Mouse (Mus musculus): Measurements from ENCODE around the gene Card9.

Gene Card9

GRCm38 (mm10) chr2:26325386-26326181 is 35.1 kb downstream of the Card9 start:
- DNase-seq = no peak

- no peak for DNase-seq
Observed at GRCm38 (mm10) chr2:26324917-26325316, 35.8 kb downstream of the Card9 start.

- no peak for DNase-seq
Observed at GRCm38 (mm10) chr2:26323589-26324325, 37.0 kb downstream of the Card9 start.

- DNase-seq = no peak
Observed at GRCm38 (mm10) chr2:26320245-26321185, 40.2 kb downstream of the Card9 start.

- DNase-seq = no peak
Observed at GRCm38 (mm10) chr2:26319519-26320244, 41.0 kb downstream of the Card9 start.

GRCm38 (mm10) chr2:26319109-26319508 is 41.6 kb downstream of the Card9 start:
- DNase-seq = no peak

GRCm38 (mm10) chr2:26317991-26318672 is 42.6 kb downstream of the Card9 start:
- no peak for DNase-seq

GRCm38 (mm10) chr2:26317371-26317770 is 43.3 kb downstream of the Card9 start:
- DNase-seq = no peak

GRCm38 (mm10) chr2:26316576-26317246 is 44.0 kb downstream of the Card9 start:
- DNase-seq = no peak

- peak; percentile 50 for DNase-seq
Observed at GRCm38 (mm10) chr2:26315925-26316311, 44.8 kb downstream of the Card9 start.

- peak; percentile 85 for DNase-seq
Observed at GRCm38 (mm10) chr2:26315072-26315924, 45.4 kb downstream of the Card9 start, which contains the start of gene Gpsm1. Gpsm1 (plus strand) TSS chr2:26315515.

- no peak for DNase-seq
Observed at GRCm38 (mm10) chr2:26314281-26315071, 46.2 kb downstream of the Card9 start.

GRCm38 (mm10) chr2:26313394-26313793 is 47.3 kb downstream of the Card9 start:
- DNase-seq = no peak

- DNase-seq = no peak
Observed at GRCm38 (mm10) chr2:26312812-26313211, 47.9 kb downstream of the Card9 start.

GRCm38 (mm10) chr2:26311936-26312335 is 48.8 kb downstream of the Card9 start:
- DNase-seq = no peak

- DNase-seq = no peak
Observed at GRCm38 (mm10) chr2:26309739-26310138, 51.0 kb downstream of the Card9 start.

- DNase-seq = no peak
Observed at GRCm38 (mm10) chr2:26306702-26307101, 54.0 kb downstream of the Card9 start.

- DNase-seq = no peak
Observed at GRCm38 (mm10) chr2:26305555-26305954, 55.2 kb downstream of the Card9 start.

- DNase-seq = no peak
Observed at GRCm38 (mm10) chr2:26304711-26305110, 56.0 kb downstream of the Card9 start.

All from right cerebral cortex, postnatal 25 days (tissue).